Mouse (Mus musculus) stomach, postnatal 0 days (tissue): ENCODE data around the gene Fam213b.

ENCODE experiments used
- CTCF ChIP-seq: IDR thresholded peaks from 2 replicates; pipeline ENCODE4 v1.5.1; 2016; ENCODE audit warnings: antibody characterized with exemption, low read depth, mild to moderate bottlenecking, moderate library complexity
- EP300 ChIP-seq: optimal IDR thresholded peaks from 2 replicates; pipeline ENCODE3; 2016; ENCODE audit warnings: antibody characterized with exemption

- TF ChIP-seq CTCF (no peak), EP300 (no peak)
These were observed 29.6 kb upstream of the Fam213b start, which contains the start of gene Tnfrsf14 for GRCm38 (mm10) chr4:154928395-154929087.
